Mouse (Mus musculus): ENCODE data around the gene Slc10a1.

Gene Slc10a1

GRCm38 (mm10) chr12:80968605-80969004, at the start of gene Slc10a1:
Slc10a1 (minus strand) TSS chr12:80968705.
- no peak for TF ChIP-seq GATA4 (IDR thresholded peaks at IDR 0.05; ENCODE audit: insufficient replicate concordance, low read length)

- TF ChIP-seq GATA4 (IDR thresholded peaks at IDR 0.05; ENCODE audit: insufficient replicate concordance, low read length) = no peak
Measured at GRCm38 (mm10) chr12:81017624-81018023, 49.1 kb upstream of the Slc10a1 start.

GRCm38 (mm10) chr12:81013496-81013895, 45.0 kb upstream of the Slc10a1 start:
- TF ChIP-seq GATA4 (IDR thresholded peaks at IDR 0.05; ENCODE audit: insufficient replicate concordance, low read length) = no peak

- TF ChIP-seq GATA4 (IDR thresholded peaks at IDR 0.05; ENCODE audit: insufficient replicate concordance, low read length) = no peak
Measured at GRCm38 (mm10) chr12:81011994-81012393, 43.5 kb upstream of the Slc10a1 start.

GRCm38 (mm10) chr12:81009813-81010212, 41.3 kb upstream of the Slc10a1 start:
- no peak for TF ChIP-seq GATA4 (IDR thresholded peaks at IDR 0.05; ENCODE audit: insufficient replicate concordance, low read length)

GRCm38 (mm10) chr12:81002841-81003635, 34.5 kb upstream of the Slc10a1 start:
- no peak for TF ChIP-seq GATA4 (IDR thresholded peaks at IDR 0.05; ENCODE audit: insufficient replicate concordance, low read length)

GRCm38 (mm10) chr12:81000924-81001323, 32.4 kb upstream of the Slc10a1 start:
- no peak for TF ChIP-seq GATA4 (IDR thresholded peaks at IDR 0.05; ENCODE audit: insufficient replicate concordance, low read length)

- no peak for TF ChIP-seq GATA4 (IDR thresholded peaks at IDR 0.05; ENCODE audit: insufficient replicate concordance, low read length)
Measured at GRCm38 (mm10) chr12:80998528-80999221, 30.2 kb upstream of the Slc10a1 start.

- no peak for TF ChIP-seq GATA4 (IDR thresholded peaks at IDR 0.05; ENCODE audit: insufficient replicate concordance, low read length)
Measured at GRCm38 (mm10) chr12:80997652-80998051, 29.1 kb upstream of the Slc10a1 start.

GRCm38 (mm10) chr12:80995326-80995725, 26.8 kb upstream of the Slc10a1 start:
- no peak for TF ChIP-seq GATA4 (IDR thresholded peaks at IDR 0.05; ENCODE audit: insufficient replicate concordance, low read length)

- no peak for TF ChIP-seq GATA4 (IDR thresholded peaks at IDR 0.05; ENCODE audit: insufficient replicate concordance, low read length)
Measured at GRCm38 (mm10) chr12:80993773-80994172, 25.3 kb upstream of the Slc10a1 start.

GRCm38 (mm10) chr12:80992540-80993122, 24.1 kb upstream of the Slc10a1 start:
- TF ChIP-seq GATA4 (IDR thresholded peaks at IDR 0.05; ENCODE audit: insufficient replicate concordance, low read length) = no peak

GRCm38 (mm10) chr12:80991806-80992205, 23.3 kb upstream of the Slc10a1 start:
- TF ChIP-seq GATA4 (IDR thresholded peaks at IDR 0.05; ENCODE audit: insufficient replicate concordance, low read length) = no peak

- TF ChIP-seq GATA4 (IDR thresholded peaks at IDR 0.05; ENCODE audit: insufficient replicate concordance, low read length) = no peak
Measured at GRCm38 (mm10) chr12:80990901-80991445, 22.5 kb upstream of the Slc10a1 start.

GRCm38 (mm10) chr12:80988286-80988685, 19.8 kb upstream of the Slc10a1 start:
- no peak for TF ChIP-seq GATA4 (IDR thresholded peaks at IDR 0.05; ENCODE audit: insufficient replicate concordance, low read length)

- no peak for TF ChIP-seq GATA4 (IDR thresholded peaks at IDR 0.05; ENCODE audit: insufficient replicate concordance, low read length)
Measured at GRCm38 (mm10) chr12:80986628-80987027, 18.1 kb upstream of the Slc10a1 start.

Measured in liver, adult (tissue).